Mouse (Mus musculus) left cerebral cortex, adult 18-20 months (tissue): ENCODE measurements around the gene Acd. TPM values are rescaled to one million over a fixed set of nuclear protein-coding genes. Genes with fewer than 3 reads are reported as not detected.

ENCODE experiments used
- DNase-seq, 2 experiments: peaks; one replicate each; pipeline ENCODE4 v3.0.0; 2021 to 2022; ENCODE audit warnings: low spot score in 2 of 2, mixed read lengths in 1 of 2
- total RNA-seq, 2 experiments: library from RNA; stranded (reverse); gene quantifications; 2 replicates each; pipeline ENCODE4 v1.2.3; 2021

Gene Acd
- total RNA-seq, 2 experiments from 2014 or later: 53.7 to 57.3 TPM

DNA sequence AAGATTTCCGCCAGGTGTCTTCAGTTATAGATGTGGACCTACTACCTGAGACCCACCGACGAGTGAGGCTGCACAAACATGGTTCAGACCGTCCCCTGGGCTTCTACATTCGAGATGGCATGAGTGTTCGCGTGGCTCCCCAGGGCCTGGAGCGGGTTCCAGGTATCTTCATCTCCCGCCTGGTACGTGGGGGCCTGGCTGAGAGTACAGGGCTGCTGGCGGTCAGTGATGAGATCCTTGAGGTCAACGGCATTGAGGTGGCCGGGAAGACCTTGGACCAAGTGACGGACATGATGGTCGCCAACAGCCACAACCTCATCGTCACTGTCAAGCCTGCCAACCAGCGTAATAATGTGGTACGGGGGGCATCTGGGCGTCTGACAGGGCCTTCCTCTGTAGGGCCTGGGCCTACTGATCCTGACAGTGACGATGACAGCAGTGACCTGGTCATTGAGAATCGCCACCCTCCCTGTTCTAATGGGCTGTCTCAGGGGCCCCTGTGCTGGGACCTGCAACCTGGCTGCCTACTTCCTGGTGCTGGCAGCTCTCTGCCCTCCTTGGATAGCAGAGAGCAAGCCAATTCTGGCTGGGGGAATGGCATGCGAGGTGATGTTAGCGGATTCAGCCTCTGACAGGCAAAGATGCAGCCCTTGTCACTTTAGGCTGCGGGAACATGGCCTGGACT, 2.0 kb upstream of the Acd start:
- no peak for DNase-seq

DNA sequence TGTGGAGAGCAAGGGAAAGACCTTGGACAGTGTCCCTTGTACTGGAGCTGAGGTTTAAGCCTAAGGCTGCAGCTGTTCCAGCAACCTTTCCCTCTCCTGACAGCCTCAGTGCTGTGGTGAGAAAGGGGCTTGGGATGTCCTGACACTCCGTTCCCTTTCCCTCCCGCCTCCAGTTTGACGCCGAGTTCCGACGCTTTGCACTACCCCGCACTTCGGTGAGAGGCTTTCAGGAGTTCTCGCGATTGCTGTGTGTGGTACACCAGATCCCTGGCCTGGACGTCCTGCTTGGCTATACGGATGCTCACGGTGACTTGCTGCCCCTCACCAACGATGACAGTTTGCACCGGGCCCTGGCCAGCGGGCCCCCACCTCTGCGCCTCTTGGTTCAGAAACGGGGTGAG, 1.1 kb upstream of the Acd start:
- DNase-seq: no peak

- peak; percentile 53 to 79 for DNase-seq
Observed at GRCm38 (mm10) chr8:105700566-105700965, 336 bp downstream of the Acd start.

- DNase-seq: no peak
Observed at GRCm38 (mm10) chr8:105699488-105700215, 1.2 kb downstream of the Acd start.

DNA sequence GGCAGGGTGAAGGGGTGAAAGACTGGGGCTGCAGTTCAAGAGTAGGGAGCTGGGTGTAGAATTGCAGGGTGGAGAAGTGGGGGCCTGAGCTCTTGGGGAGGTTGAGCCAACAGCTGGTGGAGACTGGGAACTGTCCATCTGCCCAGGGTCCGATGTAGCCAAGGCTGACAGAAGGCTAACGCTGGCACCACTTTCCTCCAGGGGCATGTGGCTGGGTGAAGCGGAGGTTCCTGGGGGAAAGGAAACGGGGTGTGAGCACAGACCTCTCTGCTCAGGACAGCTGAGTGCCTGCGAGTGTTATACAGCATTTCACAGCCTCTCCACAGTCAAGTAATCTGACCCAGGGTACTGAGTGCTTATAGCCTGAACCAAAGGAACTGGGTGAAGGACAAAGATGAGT, 2.2 kb downstream of the Acd start:
- no peak for DNase-seq

- DNase-seq: no peak
Observed at GRCm38 (mm10) chr8:105697196-105697780, 3.6 kb downstream of the Acd start.

- DNase-seq: no peak
Observed at GRCm38 (mm10) chr8:105695080-105695780, 5.7 kb downstream of the Acd start.

DNA sequence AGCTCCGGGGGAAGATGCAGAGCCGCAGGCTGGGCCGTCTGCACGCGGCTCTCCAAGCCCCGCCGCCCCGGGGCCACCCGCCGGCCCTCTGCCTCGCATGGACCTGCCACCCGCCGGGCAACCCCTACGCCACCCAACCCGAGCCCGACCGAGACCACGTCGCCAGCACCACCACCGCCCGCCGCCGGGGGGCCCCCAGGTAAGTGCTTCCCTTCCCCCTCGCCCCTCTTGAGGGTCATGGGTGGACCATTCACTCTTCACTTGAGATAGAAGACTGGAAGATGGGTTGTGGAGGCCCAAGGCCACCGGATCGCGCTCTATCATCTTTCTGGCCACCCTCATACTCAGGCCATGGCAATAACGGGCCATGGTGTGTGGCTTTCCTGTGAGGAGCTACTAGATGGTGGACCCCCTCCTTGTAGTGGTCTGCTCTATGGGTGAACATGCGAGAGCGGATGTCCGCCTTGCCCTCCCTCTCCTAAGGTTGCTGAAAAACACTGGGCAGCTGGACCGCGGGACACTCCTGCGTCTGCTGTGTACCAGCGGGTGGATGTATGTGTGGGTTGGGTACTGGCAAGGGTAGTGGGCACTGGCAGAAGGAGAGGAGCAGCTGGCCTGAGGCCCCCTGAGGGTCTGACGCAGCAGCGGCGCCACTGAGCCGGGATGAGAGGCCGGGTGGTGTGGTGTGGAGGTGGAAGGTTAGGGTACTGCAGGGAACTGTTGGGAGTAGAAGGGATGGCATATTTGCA, 6.7 kb downstream of the Acd start:
- DNase-seq: peak; percentile 41 to 51

DNA sequence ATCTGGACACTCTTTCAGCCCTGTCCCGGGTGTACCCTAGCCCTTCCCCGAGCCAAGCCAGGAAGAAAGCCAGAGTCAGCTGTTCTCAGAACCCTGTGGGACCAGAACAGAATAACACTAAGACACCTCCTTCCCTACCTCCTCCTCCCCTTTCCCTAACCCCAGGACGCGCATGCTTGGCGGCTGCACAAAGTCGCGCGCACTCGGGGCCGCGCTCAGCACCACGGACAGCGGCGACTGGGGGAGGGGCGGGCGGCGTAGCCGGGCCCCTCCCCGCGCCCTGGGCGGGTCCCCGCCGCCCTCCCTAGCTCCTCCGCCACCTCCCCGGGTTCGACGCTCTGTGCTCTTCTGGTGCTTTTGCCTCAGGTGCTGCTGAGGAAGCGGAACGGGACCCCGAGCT, 7.3 kb downstream of the Acd start:
- peak; percentile 75 to 86 for DNase-seq

GRCm38 (mm10) chr8:105692449-105693182, 8.3 kb downstream of the Acd start:
- DNase-seq: no peak

GRCm38 (mm10) chr8:105690978-105691377, 9.9 kb downstream of the Acd start:
- no peak for DNase-seq

- DNase-seq: no peak
Observed at GRCm38 (mm10) chr8:105689983-105690360, 10.9 kb downstream of the Acd start.

DNA sequence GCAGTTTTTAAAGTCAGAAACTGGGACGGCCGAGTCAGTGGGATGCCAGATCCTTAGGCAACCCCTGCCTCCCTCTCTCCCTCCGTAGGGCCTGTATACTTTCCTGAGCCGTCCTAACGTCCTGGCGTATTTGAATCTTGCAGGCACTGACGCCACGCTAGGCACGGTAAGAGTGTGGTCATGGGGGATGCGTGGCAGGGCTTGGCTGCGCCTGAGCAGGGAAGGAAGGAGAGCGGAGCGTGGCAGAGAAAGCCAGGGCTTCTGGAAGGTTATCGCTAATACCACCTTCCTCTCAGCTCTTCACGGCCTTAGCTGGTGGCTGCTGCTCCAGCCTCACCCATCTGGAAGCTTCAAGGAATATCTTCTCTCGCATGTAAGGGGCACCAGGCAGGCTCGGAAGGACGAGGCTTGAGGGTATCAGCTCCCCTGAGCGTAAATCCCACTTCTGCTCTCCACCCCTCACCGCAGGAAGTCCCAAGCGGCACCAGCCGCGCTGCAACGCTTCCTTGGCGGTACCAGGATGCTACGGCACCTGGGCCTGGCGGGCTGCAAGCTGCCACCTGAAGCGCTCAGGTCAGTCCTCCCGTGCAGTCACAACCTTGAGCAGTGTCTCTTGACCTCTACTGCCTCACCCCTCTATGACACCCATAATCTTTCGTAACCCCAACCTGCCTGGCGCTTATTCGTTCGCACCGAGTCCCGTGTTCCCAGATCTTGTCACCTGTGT, 11.5 kb downstream of the Acd start:
- DNase-seq: no peak

- DNase-seq: no peak
Observed at GRCm38 (mm10) chr8:105688242-105688752, 12.6 kb downstream of the Acd start.

DNA sequence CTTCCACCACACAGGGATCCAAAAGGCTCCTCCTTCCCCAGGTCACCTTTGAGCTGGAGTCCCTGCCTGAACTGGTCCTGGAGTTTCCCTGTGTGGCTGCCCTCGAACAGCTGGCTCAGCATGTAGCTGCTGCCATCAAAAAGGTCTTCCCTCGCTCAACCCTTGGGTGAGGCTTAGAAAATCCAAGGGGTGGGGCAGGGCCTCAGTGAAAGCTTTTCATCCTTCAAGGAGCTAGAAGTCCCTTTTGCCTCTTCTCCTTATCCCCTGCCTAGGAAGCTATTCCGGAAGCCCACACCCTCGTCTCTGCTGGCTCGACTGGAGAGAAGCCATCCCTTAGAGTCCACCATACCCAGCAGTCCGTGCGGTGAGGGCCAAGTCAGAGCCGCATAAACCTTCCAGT, 13.4 kb downstream of the Acd start:
- no peak for DNase-seq

GRCm38 (mm10) chr8:105686551-105686950, 14.4 kb downstream of the Acd start:
- no peak for DNase-seq

DNA sequence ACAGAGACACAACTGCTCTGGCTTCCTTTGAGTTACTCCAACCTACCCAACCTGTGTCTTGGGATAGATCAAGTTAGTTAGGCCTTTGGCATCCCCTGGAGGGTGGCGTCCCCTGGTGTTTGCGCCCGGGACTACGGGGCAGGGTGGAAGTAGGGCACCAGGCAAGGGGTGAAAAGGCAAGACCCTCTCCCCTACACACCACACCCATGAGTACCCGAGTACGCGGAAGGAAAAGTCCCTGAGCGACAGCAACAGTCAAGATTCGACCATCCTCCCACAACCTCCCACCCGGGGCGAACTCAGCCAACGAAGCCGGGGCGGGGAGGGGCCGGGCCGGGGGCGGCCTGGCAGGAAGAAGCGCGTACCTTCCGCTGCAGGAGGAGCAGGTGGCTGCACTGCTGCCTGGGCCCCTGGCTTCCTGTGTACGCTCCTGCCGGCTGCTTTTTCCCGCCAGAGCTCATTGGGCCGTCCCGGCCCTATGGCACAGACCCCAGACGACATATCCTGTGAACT, 15.1 kb downstream of the Acd start, which contains the start of gene Carmil2:
Carmil2 (plus strand) TSS at position 479 of the 513 bp plus-strand sequence.
- DNase-seq: no peak

DNA sequence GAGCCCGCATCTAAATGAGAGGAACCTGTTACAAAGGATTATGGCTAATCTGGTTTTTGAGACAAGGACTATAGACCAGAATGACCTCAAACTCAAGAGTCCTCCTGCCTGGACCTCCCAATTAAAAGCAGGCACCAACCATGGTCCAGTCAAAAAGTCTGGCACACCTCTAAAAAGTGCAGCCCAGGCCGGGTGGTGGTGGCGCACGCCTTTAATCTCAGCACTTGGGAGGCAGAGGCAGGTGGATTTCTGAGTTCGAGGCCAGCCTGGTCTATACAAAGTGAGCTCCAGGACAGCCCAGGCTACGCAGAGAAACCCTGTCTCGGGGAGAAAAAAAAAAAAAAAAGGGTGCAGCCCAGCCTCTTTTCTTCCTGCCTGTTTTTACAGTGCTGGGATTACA, 15.6 kb downstream of the Acd start:
- DNase-seq: no peak

DNA sequence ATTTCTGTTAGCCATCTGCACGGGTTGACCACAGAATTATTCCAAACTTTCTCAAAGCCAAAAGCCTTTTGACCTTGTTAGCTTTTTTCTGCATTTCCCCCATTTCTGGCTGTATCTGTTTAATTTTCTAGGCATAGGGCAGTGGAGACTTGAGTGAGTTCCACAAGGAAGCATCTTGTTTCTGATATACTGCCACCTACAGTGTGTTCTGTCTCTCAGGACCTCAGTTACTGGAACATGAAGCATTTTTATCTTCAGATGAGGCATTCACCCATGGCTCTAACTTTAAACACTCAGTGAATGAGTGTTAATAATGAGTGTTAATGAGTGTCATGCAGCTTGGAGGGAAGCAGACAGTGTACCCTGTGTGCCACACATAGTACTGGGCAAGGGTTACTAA, 23.0 kb downstream of the Acd start:
- no peak for DNase-seq
